ENCODE assay signal across 26 mouse cellular contexts in the genomic region with DNA sequence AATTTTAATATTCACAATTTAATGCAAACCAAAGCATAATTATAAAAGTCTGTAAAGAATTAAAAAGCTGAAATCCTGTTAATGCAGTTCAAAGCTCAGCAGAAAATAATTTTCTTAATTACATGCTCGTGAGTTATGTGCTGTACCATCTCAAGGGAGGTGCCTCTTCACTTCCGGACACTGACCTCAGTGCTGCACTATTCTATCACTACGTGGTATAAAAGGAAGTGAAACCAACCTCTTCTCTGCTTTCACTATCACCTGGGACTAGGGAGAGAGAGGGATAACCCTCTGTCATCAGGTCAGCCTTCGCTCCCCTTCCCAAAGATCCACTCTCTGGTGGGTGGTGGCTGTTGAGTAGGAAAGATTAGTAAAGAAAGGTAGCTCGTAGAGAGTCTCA. TPM values are rescaled to one million over a fixed set of nuclear protein-coding genes. Genes with fewer than 3 reads are reported as not detected.
DNase-seq lines count a peak whose midpoint lies in the region; ATAC-seq and TF ChIP-seq lines count a peak whose summit lies in the region.
"Had no signal": no experiment of that assay in that cellular context is flagged by ENCODE, and none has a peak within 500 bp of the region (broad histone marks: within the 10 kb centered on the region; RNA-seq: fewer than 3 reads in every experiment).

No protein-coding gene starts in this region.

- H3K79me2 ChIP-seq in heart, adult 2 months (replicated peaks; ENCODE audit: control insufficient read depth, insufficient read depth, low read length), result no peaks in the 10 kb centered on the region

- WGBS in heart, adult 2 months, result 54% methylated on average over 5 of the region's 5 CpGs

- H3K4me3 ChIP-seq in heart, adult 2 months, result no peak overlapping the region
- no peak overlapping the region for H3K4me3 ChIP-seq in brown adipose tissue, adult 24 weeks (ENCODE audit: insufficient read depth, low read depth, low read length)
- H3K4me3 ChIP-seq: embryonic facial prominence, embryonic 10.5 days; embryonic facial prominence, embryonic 13.5 days; erythroblast, embryonic 14.5 days; forebrain, embryonic 12.5 days; forebrain, embryonic 15.5 days; heart, embryonic 10.5 days; heart, embryonic 13.5 days; hindbrain, embryonic 12.5 days; hindbrain, embryonic 15.5 days had no signal

- H3K27ac ChIP-seq in heart, adult 2 months, result peak overlapping the region; percentile 66
- peak overlapping the region; percentile 63 for H3K27ac ChIP-seq in brown adipose tissue, adult 24 weeks (replicated peaks; ENCODE audit: low read depth, low read length)
- H3K27ac ChIP-seq: embryonic facial prominence, embryonic 10.5 days; embryonic facial prominence, embryonic 13.5 days; forebrain, embryonic 12.5 days; forebrain, embryonic 15.5 days; heart, embryonic 10.5 days; heart, embryonic 13.5 days; hindbrain, embryonic 12.5 days; hindbrain, embryonic 15.5 days had no signal

- no peak for TF ChIP-seq POLR2A in heart, adult 2 months (IDR thresholded peaks at IDR 0.05; ENCODE audit: insufficient read depth, low read depth, low read length)

- no peaks in the 10 kb centered on the region for H3K36me3 ChIP-seq in heart, adult 2 months (ENCODE audit: control insufficient read depth, insufficient read depth, low read length)
- H3K36me3 ChIP-seq: embryonic facial prominence, embryonic 10.5 days; embryonic facial prominence, embryonic 13.5 days; forebrain, embryonic 12.5 days; forebrain, embryonic 15.5 days; heart, embryonic 10.5 days; heart, embryonic 13.5 days; hindbrain, embryonic 12.5 days; hindbrain, embryonic 15.5 days had no signal

- ATAC-seq in neutrophil, adult 5-6 weeks (ENCODE audit: extremely low read depth, insufficient number of reproducible peaks, low FRiP score, poor library complexity, severe bottlenecking), result peak; percentile 87
- ATAC-seq: activated CD4-positive, CD25-positive, alpha-beta regulatory T cell, adult 4 months; CD4-positive, CD25-positive, alpha-beta regulatory T cell, adult 4 months; forebrain, embryonic 15.5 days had no signal

- H3K9ac ChIP-seq in heart, adult 2 months (ENCODE audit: low read depth, low read length), result no peak overlapping the region
- H3K9ac ChIP-seq: embryonic facial prominence, embryonic 13.5 days; forebrain, embryonic 12.5 days; forebrain, embryonic 15.5 days; heart, embryonic 13.5 days; hindbrain, embryonic 12.5 days; hindbrain, embryonic 15.5 days had no signal

- no peak for TF ChIP-seq EP300 in heart, adult 2 months (IDR thresholded peaks at IDR 0.05; ENCODE audit: insufficient read depth, low read depth, low read length)

- intact Hi-C loops in heart, adult 2 months (cut with DNase I), result no loop called here
- intact Hi-C loops in heart, postnatal 10 days (cut with DNase I), result no loop called here

- H3K4me1 ChIP-seq in heart, adult 2 months (ENCODE audit: control insufficient read depth, insufficient read depth, low read length), result peaks cover 3% of the 10 kb centered on the region; the same call in 1 of the 2 replicates
- H3K4me1 ChIP-seq in brown adipose tissue, adult 24 weeks (ENCODE audit: control insufficient read depth, insufficient read depth, insufficient read length, low read length), result peaks cover 2% of the 10 kb centered on the region; the same call in 1 of the 2 replicates
- H3K4me1 ChIP-seq: embryonic facial prominence, embryonic 10.5 days; embryonic facial prominence, embryonic 13.5 days; forebrain, embryonic 12.5 days; forebrain, embryonic 15.5 days; heart, embryonic 10.5 days; heart, embryonic 13.5 days; hindbrain, embryonic 12.5 days; hindbrain, embryonic 15.5 days had no signal

- no peak for TF ChIP-seq CTCF in heart, adult 2 months (IDR thresholded peaks at IDR 0.05)

- no peak for DNase-seq in heart, adult 2 months
- DNase-seq in heart, postnatal 10 days, result no peak
- peak; percentile 1 for DNase-seq in A20 (ENCODE audit: low read depth, low spot score)
- DNase-seq in kidney, postnatal 36 days, result no peak
- DNase-seq in testis, postnatal 10 days (ENCODE audit: low spot score), result no peak
- DNase-seq: adrenal gland, postnatal 10 days; adrenal gland, postnatal 36 days; cerebellum, adult 11-12 months; cerebellum, adult 8-10 months; cerebellum, postnatal 10 days; cerebellum, postnatal 36 days; embryo, embryonic 11 days; gastrocnemius, postnatal 14 days had no signal

- H3K27me3 ChIP-seq in heart, adult 2 months (ENCODE audit: control insufficient read depth, insufficient read depth, low read length), result no peaks in the 10 kb centered on the region
- H3K27me3 ChIP-seq: embryonic facial prominence, embryonic 13.5 days; forebrain, embryonic 12.5 days; forebrain, embryonic 15.5 days; heart, embryonic 13.5 days; hindbrain, embryonic 12.5 days; hindbrain, embryonic 15.5 days had no signal

RNA-seq across cellular contexts. Expression of a gene that starts 13.3 kb away (rescaled TPM):
- 10 to 100 TPM; 37.4 to 39.5 TPM for total RNA-seq in heart, adult 2 months (2021)
- polyA plus RNA-seq in heart, adult 2 months (2012; rRNA removed), result 15.1 and 21.1 TPM in 2 replicates
- 10 to 100 TPM; 39.7 to 40.9 TPM for total RNA-seq in heart, postnatal 10 days (2021)
- 12.4 and 16.1 TPM in 2 replicates for polyA plus RNA-seq in brown adipose tissue, adult 24 weeks (2012; ENCODE audit: insufficient read depth, insufficient read length, missing spikeins)
- 0.12 TPM in 1 of 2 replicates, not detected in the other for total RNA-seq in neutrophil, adult 5-6 weeks (2017)
- polyA plus RNA-seq: activated CD4-positive, CD25-positive, alpha-beta regulatory T cell, adult 4 months; erythroblast, embryonic 14.5 days had no signal

Comparison
In these comparisons a context has a peak if more than half of its experiments do, and no peak if none do; other contexts are left out.
1. RNA of a gene that starts 13.3 kb away (total RNA-seq): 39.7 to 40.9 TPM in heart, postnatal 10 days and 37.4 to 39.5 TPM in heart, adult 2 months; 0.12 TPM in neutrophil, adult 5-6 weeks; every median in the first group is over 10 times any median in the second.